Mouse (Mus musculus): ENCODE measurements at regions not wholly inside any gene's neighbourhood (a gene's known extent, or its start where the extent isn't known, plus 50 kb on each side); places are given as distances from the start of the nearest gene placed in this dataset.
"Not testable (repeated sequence)": the region's sequence is repeated elsewhere in the genome, so short reads cannot be mapped to it uniquely, and the experiment has no call there.

DNA sequence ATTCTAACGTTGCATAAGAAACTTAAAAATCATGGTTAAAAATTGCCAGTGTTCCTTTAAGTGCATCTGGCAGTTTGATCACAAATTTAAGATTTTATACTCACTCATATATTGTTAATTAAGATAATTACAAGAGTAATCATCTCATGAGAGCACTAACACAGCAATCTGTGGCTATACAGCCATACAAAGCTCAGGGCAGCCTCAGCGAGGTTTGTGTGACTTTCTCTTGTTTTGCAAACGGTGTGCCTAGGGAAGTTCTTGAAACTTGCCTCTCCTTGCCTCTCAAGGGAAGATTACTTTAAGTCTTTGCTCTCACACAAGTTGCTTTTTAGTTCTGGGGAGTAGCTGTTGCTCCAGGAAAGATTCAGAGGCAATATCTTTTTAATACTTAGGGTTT lies 58.1 kb upstream of the Slc1a4 start:
- no peak for DNase-seq (ENCODE audit: low read depth, low spot score)

DNA sequence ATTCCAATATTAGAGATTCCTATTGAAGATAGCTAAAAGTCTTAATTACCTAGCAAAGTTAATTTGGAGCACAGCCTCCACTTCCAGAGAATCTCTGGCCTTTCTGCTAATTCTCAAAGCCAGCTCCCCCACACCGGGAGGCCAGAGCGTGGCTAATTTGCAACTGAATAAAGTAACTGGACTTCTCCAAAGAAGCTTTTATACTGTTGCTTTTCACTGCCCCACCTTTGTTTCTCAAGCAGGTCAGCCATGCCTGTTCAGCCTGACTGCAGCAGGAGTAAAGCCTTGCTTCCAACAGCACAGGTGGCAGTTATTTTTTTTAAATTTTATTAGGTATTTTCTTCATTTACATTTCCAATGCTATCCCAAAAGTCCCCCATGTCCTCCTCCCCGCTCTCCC lies 60.8 kb upstream of the Slc1a4 start:
- DNase-seq (ENCODE audit: low read depth, low spot score) = not testable (repeated sequence)

DNA sequence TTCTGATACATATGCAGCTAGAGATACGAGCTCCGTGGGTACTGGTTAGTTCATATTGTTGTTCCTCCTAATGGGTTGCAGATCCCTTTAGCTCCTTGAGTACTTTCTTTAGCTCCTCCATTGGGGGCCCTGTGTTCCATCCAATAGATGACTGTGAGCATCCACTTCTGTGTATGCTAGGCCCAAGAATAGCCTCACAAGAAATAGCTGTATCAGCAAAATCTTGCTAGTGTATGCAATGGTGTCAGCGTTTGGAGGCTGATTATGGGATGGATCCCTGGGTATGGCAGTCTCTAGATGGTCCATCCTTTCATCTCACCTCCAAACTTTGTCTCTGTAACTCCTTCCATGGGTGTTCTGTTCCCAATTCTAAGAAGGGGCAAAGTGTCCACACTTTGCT lies 61.3 kb upstream of the Slc1a4 start:
- DNase-seq (ENCODE audit: low read depth, low spot score) = not testable (repeated sequence)

DNA sequence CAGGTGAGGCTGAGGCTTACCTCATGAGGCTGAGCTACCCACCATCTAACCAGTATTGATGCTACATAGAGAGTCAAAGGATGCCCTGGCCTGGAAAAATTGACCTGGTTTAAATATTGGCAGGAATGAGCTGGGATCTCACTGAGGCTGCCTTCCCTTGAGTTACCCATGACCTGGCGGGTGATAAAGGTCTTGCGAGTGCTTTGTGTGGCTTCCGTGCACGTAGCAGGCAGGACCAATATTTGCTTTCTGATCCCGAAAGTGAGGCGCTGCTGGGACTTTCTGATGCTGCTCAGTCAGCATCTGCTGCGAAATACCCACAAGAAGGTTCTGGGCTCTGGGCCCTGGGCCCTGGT lies 63.3 kb upstream of the Slc1a4 start:
- DNase-seq (ENCODE audit: low read depth, low spot score) = no peak

DNA sequence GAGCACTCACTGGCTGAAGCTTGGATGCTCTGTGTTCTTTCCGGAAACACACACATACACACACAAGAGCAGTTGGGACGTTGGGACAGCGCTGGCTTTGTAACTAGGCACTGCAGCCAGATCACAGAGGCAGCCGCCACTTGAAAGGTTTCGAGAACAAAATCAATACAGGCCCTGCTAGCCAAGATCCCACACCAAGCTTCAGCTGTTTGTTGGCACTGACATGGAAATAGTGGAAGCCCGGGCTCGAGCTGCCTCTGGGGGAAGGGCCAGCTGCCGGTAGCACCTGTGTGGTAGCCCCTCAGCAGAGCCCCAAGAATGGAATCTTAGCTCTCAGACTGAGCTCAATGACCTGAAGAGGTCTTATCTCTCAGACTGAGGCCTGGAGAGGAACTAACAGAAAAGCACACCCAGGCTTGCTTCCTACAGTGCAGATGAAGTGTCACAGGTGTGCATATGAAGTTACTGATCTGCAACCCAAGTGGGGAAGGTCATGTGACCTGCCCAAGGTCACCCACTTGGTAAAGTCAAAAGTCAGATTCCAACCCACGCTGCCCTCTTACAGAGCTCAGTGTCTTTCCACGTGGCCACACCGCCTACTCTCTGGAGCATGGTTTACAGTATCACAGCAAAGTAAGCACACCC lies 63.8 kb upstream of the Slc1a4 start:
- peak; percentile 52 for DNase-seq (ENCODE audit: low read depth, low spot score)

DNA sequence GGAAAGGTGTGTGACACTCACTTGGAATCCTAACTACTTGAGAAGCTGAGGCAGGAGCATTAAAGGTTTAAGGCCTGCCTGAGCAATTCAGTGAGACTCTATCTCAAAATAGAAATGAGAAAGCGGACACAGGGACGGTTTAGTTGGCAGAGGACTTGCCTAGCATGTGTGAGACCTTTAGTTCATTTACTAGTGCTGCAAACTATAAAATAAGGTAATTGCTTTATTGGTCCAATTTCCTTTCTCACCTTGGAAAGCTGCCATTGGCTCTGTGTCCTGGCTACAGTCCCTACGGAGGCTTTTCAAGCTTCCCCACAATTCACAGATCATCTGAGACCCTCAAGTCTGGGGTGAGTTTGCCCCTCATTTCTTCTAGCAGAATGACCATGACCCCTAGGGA lies 64.4 kb upstream of the Slc1a4 start:
- DNase-seq (ENCODE audit: low read depth, low spot score) = no peak

DNA sequence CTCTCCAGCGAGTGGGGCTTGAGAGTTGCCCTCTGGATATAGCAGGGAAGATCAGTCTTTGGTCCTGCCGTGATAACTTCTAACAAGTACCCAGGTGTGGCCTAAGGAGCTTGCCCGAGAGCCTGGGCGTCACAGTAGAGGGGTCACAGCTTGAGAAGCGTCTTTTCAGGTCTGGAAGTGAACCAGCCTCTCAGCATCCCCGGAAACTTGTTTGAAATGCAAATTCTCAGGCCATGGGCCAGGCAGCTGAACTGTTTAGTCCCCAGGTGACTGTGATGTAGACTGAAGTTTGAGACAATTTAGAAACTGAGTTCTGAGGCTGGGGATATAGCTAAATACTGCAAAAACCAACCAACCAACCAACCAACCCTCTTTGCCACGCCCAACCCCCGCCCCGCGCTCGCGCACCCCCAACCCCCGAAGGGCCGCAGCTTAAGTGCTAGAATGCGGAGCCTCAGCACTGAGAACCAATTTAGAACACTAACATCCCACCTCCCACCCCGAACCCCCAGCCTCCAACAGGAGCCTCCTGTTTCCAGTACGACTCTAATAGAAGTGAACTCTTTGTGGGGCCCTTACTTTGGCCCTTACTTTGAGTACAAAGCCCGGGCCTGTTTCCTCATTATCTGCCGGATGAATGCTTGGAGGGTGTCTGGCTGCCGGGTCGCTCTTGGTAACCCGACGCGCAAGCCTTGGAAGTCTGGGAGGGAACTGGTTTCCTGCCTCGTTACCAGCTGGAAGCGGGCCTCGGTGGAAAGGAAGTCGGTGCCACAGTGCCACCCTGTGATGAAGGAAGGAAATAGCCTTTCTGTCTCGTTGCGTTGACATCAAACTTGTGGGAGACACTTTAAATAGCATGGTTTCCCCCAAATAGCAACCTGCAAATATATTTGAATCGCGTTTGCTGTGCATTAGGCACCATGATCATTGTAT lies 68.1 kb upstream of the Slc1a4 start:
- DNase-seq (ENCODE audit: low read depth, low spot score) = peak; percentile 66

DNA sequence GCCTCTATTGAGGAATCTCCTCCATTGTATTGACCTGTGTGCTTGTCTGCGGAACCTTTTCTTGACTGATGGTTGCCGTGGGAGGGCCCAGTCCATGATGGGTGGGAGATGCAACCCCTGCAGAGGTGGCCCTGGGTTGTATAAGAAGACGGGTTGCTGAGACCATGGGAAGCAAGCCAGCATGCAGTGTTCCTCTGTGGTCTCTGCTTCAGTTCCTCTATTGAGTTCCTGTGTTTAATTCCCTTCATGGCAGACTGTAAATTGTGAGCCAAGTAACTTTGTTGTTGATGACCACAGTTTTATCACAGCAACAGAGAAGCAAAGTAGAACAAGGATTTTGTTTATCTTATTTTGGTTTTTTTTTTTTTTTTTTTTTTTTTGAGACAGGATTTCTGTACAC lies 70.9 kb upstream of the Slc1a4 start:
- no peak for DNase-seq (ENCODE audit: low read depth, low spot score)

DNA sequence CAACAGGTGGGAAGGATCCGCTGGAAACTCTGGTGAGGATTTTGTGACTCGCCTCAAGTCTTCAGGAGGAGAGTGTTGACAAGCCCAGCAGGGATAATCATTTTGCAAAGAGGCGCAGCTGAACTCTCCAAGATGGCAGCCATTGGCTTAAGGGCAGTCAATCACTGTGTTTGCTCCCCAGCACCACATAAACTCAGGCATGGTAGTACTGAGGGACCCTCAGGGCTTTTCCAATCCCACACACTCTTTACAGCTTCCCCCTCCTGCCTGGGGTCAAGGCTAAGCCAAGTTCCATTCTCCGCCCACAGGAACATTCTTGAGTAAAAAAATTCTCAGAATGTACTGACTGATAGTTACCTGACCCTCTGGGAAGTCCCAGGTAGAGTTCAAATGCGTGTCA lies 72.0 kb upstream of the Slc1a4 start:
- no peak for DNase-seq (ENCODE audit: low read depth, low spot score)

DNA sequence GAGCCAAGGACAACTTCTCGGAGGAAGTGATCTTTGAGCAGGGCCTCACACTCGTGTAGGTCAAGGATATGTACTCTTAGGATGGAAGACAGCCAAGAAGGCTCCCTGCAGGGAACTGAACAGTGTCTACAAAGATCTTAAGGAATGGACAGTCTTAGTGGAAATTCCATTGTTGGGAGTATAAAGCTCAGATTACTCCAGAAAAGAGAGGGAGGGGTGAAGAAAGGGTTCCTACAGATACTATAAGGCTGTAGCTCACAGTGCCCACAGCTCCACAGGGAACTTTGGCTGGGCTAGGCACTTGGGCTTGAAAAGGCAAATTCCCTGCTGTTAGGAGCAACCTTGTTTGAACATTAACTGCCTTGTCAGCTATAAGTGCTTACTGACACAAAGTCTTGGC lies 85.6 kb upstream of the Slc1a4 start:
- no peak for DNase-seq (ENCODE audit: low read depth, low spot score)

DNA sequence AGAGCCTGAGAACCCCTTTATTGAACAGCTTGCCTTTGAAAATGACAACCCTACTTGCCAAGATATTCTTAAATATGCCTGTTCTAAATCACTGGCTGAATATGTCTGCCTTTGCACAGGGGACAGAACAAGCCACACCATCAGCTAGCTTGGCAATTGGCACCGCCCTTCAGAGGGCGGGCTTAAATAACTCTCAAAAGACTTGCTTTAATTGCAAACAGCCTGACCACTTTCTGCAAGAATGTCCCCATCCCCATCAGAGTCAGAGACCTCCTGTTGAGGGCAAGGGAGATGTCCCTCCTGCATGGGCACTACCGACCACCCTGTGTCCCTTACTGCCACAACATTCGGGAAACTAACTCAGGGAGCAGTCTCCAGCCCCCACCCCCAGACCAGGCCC lies 88.4 kb upstream of the Slc1a4 start:
- no peak for DNase-seq (ENCODE audit: low read depth, low spot score)

DNA sequence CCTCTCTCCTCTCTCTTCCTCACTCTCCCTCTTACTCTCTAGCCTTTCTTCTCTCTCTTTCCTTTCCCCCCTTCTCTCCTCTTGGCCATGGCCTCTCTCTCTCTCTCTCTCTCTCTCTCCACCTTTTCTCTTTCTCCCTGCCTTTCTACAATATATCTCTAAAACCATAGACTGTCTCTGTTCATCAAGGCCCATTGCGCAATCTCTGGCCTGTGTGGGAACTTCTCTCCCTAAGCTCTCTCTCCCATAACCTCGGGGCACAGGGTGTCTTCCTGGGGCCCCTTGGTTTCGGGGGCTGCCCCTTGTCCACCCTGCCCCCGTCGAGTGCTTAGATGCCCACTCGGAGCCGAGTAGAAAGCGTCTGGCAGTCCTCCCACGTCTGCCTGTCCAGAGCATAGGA lies 103.5 kb upstream of the Slc1a4 start:
- DNase-seq (ENCODE audit: low read depth, low spot score) = no peak

DNA sequence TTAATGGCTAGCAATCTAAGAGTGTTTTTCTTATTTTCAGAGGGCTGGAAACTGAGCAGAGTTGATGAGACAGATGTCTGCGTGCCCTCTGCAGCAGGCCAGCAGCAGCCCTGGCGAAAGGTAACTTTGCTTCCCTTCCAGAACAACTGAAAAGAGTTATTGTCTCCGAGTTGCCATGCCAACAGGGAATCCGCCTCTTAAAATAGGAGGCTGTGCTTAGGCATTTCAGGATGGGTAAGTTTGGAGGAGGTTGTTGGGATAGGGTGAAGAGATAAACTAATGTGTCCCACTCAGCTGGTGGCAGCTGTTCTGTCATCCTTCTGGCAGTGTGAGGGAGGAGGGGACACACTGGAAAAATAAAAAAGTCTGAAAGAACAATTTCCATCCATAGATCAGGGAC lies 100.6 kb upstream of the Sertad2 start:
- no peak for DNase-seq (ENCODE audit: low read depth, low spot score)

DNA sequence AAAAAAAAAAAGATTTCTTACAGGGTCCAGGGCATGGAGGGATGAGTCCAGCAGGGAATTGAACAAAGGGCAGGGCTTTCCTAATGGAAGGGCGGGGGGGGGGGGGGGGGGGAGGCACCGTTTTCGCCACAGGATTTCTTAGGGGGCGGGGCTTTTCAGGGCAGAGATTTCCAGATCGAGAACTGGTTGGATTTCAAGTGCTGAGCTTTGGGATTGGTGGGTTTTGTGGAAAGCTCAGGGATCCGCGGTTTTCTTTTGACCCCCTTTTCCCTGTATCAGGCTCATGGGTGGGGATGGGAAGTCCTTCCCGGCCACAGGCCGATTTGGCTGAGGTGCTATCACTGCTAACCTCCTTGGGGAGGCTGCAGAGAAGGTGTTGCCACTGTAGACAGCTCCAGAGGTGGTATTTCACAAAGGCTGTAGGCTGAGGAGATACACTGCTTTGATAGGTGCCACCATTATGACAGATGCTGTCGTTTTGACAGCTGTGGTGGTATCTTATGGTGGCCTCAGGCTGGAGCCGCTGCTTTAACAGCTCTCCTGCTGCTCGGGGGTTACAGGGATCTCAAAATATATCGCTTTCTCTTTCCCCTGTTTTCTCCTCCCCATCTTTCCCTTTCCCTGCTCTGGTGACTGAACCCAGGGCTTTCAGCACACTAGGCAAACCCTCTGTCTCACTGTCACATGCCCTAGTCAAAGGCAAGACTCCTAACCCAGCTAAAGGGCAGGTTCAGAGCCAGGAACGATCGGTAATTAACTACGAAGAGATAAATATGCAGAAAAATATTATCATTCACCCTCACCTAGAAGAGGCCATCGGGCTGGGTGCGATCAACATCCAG lies 97.8 kb upstream of the Sertad2 start:
- DNase-seq (ENCODE audit: low read depth, low spot score) = no peak

DNA sequence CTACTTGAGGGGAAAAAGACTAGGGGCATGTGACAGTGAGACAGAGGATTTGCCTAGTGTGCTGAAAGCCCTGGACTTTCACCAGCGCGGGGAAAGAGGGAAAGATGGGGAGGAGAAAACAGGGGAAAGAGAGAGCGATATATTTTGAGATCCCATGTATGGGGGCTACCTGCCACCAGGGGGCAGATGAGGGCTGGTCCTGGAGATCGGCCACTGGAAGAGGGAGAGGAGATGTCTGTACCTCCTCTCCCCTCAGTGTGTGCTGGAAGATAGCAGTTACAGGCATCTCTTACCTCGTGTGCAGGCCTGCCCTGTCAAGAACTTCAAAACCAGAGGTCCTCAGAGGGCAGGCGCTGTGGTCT lies 97.2 kb upstream of the Sertad2 start:
- no peak for DNase-seq (ENCODE audit: low read depth, low spot score)

DNA sequence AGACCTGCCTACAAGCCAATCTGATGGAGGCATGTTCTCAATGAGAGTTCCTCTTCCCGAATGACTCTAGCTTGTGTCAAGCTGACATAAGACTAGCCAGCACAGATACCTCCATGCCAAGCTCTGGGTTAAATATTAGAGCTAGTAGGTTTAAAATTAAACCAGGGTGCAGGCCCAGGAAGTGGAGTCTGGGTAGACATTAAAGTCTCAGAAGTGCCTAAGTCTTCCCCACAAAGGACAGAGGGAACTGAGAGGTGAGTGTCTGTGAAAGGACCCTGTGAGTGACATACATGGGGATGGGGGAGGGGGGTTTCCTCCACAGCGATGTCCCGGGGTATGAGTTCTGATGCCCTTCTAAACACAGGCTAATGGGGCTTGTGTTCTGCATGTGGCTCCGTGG lies 90.2 kb upstream of the Sertad2 start:
- no peak for DNase-seq (ENCODE audit: low read depth, low spot score)

DNA sequence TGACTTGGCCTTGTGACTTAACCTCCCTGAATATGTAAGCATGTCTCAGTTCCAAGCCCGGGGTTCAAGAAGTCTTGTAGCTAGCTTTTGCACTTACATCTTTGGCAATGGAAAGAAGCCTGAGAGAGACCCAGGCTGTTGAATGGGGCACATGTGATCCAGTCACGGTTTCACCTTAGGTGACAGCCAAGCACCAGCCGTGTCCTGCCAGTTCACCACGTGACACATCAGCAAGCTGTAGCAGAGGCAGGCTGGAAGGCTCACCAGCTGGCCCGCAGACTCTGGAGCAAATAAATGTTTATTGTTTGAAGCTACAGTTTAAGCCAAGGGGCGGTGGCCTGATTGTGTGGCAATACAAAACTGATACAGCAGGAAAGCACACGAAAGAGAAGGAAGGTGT lies 89.3 kb upstream of the Sertad2 start:
- DNase-seq (ENCODE audit: low read depth, low spot score) = no peak

DNA sequence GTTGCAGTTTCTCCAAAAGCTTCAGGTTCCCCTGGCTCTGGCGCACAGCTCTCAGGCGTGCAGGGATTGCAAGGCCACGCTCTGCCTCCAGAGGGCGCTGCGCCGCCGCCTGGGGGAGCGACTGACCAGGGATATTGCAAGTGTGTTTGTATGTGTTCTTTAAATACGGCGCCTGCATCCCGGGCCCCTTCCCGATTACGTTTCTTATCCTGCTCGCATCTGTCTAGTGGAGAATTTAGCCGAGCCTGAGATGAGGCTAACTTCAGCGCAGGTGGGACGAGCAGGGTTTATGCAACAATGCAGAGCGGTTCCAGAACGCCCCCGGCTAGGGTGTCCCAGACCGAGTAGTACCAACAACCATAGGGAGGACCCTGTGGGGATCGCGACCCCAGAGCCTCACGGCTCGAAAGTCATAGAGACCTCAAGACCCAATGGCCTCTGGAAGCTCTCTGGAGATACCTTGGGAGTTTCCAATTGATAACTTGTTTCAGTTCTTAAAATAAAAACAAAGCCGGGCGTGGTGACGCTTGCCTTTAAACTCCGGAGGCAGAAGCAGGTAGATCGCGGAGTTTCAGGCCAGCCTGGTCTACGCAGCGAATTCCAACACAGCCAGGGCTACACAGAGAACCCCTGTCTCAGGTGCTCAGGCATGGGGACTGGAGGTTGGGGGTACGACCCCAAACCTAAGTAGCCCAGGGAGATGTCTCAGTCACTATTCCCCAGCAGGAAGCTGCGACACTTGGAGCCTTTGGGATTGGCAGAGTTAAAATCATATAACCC lies 87.8 kb upstream of the Sertad2 start:
- DNase-seq (ENCODE audit: low read depth, low spot score) = peak; percentile 62

DNA sequence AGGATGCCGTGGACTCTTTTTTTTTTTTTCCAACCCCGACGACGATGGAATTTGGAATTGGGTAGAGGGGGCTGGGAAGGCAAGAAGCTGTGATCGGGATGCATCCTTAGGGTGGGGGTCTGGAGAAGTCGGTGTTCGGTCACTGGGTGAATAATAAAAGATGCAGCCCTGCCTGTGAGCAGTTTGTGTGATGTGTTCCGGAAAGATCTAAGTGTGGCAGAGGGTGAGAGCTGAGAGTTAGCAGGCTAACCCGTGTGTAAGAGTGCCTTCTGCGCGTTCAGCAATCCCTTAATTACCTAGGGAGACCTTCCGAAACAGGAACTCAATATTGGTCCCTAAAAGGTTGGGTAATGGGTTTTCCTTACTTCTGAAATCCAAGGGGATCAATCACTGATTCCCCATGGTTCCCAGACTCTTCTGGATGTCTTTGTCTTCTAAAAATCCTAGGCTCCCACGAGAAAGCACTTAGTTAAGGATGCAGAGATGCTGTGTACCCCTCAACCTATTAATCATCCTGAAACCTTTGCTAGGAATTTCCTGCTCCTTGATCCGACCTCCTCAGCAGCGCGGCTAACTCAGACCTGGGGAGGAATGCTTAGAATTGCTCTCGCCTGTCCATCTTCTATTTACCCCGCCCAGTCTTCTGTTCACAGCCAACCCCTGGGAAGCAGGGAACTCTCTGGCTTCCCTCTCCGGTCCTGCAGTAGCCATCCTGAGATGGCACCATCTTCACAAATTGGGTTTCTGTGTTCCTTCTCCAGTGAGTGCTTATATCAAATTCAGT lies 87.0 kb upstream of the Sertad2 start:
- no peak for DNase-seq (ENCODE audit: low read depth, low spot score)

DNA sequence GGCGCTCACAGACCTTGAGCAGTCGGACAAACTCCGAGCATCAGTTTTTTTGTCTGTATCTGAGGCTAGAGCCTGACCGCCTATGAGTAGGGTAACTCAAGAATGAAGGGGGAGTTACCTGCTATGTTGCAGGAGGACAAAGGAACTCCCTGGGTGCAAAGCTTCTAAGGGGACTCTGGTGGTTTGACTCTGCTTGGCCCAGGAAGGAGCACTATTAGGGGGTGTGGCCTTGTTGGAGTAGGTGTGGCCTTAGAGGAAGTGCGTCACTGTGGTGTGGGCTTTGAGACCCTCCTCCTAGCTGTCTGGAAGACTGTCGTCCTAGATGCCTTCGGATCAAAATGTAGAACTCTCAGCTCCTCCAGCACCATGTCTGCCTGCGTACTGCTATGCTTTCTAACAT lies 83.9 kb upstream of the Sertad2 start:
- DNase-seq (ENCODE audit: low read depth, low spot score) = no peak

DNA sequence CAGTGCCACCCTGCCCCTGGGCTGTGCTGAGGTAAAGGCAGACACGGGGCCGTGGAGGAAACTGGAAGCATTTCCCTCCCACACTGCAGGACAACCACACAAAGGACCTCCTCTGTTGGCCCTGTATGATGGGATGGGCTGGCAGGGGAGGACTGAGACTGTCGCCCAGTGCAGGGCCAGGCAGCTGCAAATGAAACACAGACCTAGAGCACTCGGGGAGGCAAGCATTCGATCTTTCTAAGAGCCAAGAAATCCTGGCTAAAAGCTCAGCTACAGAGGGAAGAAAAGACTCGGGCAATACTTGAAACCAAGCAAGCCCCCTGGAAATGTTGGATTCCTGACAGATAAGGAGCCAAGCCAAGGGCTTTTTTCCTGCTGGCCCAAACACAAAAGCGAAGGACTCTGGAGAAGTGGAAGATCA lies 82.5 kb upstream of the Sertad2 start:
- peak; percentile 50 for DNase-seq (ENCODE audit: low read depth, low spot score)

All from brain, embryonic 18.5 days (tissue).